Mouse (Mus musculus) heart, embryonic 11.5 days (tissue): ENCODE results near the gene Slc45a1. TPM values are rescaled to one million over a fixed set of nuclear protein-coding genes. Genes with fewer than 3 reads are reported as not detected.

ENCODE experiments used
- ATAC-seq: fragments of 200-750 bp; cut with Nextera tagmentation; replicated peaks from 2 replicates; pipeline ENCODE4 v1.8.0; 2017; ENCODE audit warnings: moderate library complexity; ENCODE audit not compliant: insufficient number of reproducible peaks, low FRiP score, low TSS enrichment
- H3K27ac ChIP-seq: fragments of 300-500 bp; sonication (generic); 2 replicates; pipeline ENCODE4 v1.5.1; 2014; ENCODE audit warnings: mild to moderate bottlenecking, low read depth, low read length
- H3K27me3 ChIP-seq: fragments of 300-500 bp; sonication (generic); 2 replicates; pipeline ENCODE4 v1.6.1; 2014; ENCODE audit warnings: mild to moderate bottlenecking, low read length, mixed read lengths; ENCODE audit not compliant: control insufficient read depth, insufficient read depth
- H3K36me3 ChIP-seq: fragments of 300-500 bp; sonication (generic); 2 replicates; pipeline ENCODE4 v1.6.1; 2014; ENCODE audit warnings: mild to moderate bottlenecking, low read length, moderate library complexity, mixed read lengths; ENCODE audit not compliant: control insufficient read depth, insufficient read depth
- H3K4me1 ChIP-seq: fragments of 300-500 bp; sonication (generic); 2 replicates; pipeline ENCODE4 v1.6.1; 2014; ENCODE audit warnings: low read length; ENCODE audit not compliant: control insufficient read depth, insufficient read depth
- H3K4me2 ChIP-seq: fragments of 300-500 bp; sonication (generic); 2 replicates; pipeline ENCODE4 v1.6.1; 2014; ENCODE audit warnings: mild to moderate bottlenecking, moderate library complexity
- H3K4me3 ChIP-seq: fragments of 300-500 bp; sonication (generic); 2 replicates; pipeline ENCODE4 v1.5.1; 2014; ENCODE audit warnings: low read depth, low read length
- H3K9ac ChIP-seq: fragments of 300-500 bp; sonication (generic); 2 replicates; pipeline ENCODE4 v1.6.1; 2014; ENCODE audit warnings: mild to moderate bottlenecking, low read depth, low read length, moderate library complexity
- H3K9me3 ChIP-seq: fragments of 300-500 bp; sonication (generic); replicated peaks from 2 replicates; pipeline ENCODE4 v1.6.1; 2016; ENCODE audit warnings: low read length; ENCODE audit not compliant: control insufficient read depth
- WGBS: fragments of 180-500 bp; shearing (Covaris S2); extraction: QIAGEN DNeasy Blood & Tissue Kit; methylation state at CpG from one replicate; pipeline ENCODE4 v1.1.7; 2014; ENCODE audit not compliant: insufficient replicate concordance; 5-methylcytosine and 5-hydroxymethylcytosine counted together
- polyA plus RNA-seq: library from polyadenylated mRNA; unstranded; fragments of >200 nt; fragmentation: Nextera tagmentation; extraction: Ambion mirVana; gene quantifications from 2 replicates; pipeline ENCODE4 v1.2.1, GENCODE M21; 2014

Gene Slc45a1
- polyA plus RNA-seq, 1 experiment from 2014 or later: 0.04 TPM

DNA sequence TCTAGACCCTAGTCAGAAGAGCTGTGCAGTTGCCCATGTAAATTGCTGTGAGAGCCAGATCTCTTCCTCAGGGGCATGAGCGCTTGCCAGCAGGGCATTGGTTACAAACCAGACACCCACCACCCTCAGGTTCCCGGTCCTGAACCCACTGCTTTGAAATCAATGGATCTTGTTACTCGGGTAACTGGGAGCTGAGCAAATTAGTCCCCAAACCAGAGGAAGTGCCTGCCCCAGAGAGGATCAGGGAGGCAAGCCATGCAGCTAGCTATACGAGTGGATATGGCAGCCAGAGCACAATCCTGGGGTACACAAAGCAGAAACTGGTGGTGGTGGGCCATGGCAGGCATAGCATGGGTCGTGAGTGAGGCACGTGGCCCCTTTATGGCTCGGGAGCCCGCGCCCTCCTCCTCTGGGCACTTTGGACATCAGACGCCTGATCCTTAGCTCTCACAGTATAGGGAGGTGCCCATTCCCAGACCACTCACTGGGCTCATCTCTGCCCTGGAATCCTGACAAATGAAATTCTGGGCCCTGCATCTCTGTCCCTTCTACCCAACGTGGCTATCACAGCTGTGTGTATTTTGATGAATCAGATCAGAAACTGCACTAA, 27.7 kb downstream of the Slc45a1 start:
- Histone ChIP-seq H3K27me3 (no peaks in the 10 kb centered on the region), H3K4me2 (no peak overlapping the region), H3K9ac (no peak overlapping the region), H3K9me3 (no peaks in the 10 kb centered on the region), H3K27ac (no peak overlapping the region), H3K4me1 (0 out of 2 replicates have a peak, but pooled peaks cover 2% of the 10 kb centered on the region), H3K4me3 (no peak overlapping the region), H3K36me3 (no peaks in the 10 kb centered on the region)
- 64% methylated on average over 11 of the region's 11 CpGs for whole genome bisulfite sequencing
- ATAC-seq: no peak

DNA sequence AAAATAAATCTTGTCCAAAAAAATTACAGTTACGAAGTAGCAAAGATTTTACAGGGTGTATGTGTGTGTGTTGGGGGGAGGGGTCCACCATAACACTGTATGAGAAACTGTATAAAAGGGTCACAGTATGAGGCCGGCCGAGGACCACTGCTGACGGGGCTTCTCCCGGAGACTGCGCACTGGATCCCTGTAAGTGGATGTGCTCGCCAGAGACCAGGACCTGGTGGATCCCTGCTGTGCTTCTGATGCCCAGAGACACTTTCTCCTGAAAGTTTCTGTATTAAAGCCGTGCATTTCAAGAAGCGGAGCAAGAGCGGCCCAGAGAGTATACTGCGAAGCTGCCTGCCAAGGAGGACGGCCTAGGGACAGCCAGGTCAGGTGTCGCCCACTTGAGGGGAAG, 29.3 kb downstream of the Slc45a1 start:
- ATAC-seq: no peak
- Histone ChIP-seq H3K36me3 (peaks cover 11% of the 10 kb centered on the region), H3K4me3 (no peak overlapping the region), H3K9me3 (no peaks in the 10 kb centered on the region), H3K4me1 (0 out of 2 replicates have a peak, but pooled peaks cover 2% of the 10 kb centered on the region), H3K4me2 (no peak overlapping the region), H3K9ac (no peak overlapping the region), H3K27ac (no peak overlapping the region), H3K27me3 (no peaks in the 10 kb centered on the region)
- WGBS: 92% methylated on average over 13 of the region's 13 CpGs

DNA sequence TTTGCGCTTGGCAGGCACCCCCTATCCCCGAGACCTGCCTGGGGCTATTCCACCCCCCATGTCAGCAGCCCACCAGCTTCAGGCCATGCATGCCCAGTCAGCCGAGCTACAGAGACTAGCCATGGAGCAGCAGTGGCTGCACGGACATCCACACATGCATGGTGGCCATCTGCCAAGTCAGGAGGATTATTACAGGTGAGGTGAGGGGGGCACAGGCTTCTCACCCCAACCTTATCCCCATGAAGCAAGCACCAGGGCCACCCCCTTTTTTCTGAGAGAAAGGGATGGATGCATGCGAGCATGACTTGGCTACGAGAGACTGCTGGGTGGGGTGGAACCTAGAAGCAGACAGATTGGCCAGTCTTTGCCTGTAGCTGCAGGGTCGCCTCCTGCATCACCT, 33.0 kb downstream of the Slc45a1 start:
- ATAC-seq: no peak
- Histone ChIP-seq H3K27ac (no peak overlapping the region), H3K4me3 (no peak overlapping the region), H3K27me3 (no peaks in the 10 kb centered on the region), H3K9me3 (no peaks in the 10 kb centered on the region), H3K36me3 (peaks cover 44% of the 10 kb centered on the region), H3K9ac (no peak overlapping the region), H3K4me2 (no peak overlapping the region), H3K4me1 (no peaks in the 10 kb centered on the region)
- WGBS: 85% methylated on average over 7 of the region's 7 CpGs

DNA sequence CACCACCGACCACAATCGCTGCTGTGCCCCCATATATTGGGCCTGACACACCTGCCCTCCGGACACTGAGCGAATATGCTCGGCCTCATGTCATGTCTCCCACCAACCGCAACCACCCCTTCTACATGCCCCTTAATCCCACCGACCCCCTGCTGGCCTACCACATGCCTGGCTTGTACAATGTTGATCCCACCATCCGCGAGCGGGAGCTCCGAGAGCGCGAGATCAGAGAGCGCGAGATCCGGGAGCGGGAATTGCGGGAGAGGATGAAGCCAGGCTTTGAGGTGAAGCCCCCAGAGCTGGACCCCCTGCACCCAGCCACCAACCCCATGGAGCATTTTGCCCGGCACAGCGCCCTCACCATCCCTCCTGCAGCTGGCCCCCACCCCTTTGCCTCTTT, 35.1 kb downstream of the Slc45a1 start:
- Histone ChIP-seq H3K27ac (no peak overlapping the region), H3K27me3 (no peaks in the 10 kb centered on the region), H3K4me3 (no peak overlapping the region), H3K4me2 (no peak overlapping the region), H3K36me3 (peaks cover 62% of the 10 kb centered on the region), H3K4me1 (no peaks in the 10 kb centered on the region), H3K9ac (no peak overlapping the region), H3K9me3 (no peaks in the 10 kb centered on the region)
- WGBS: 96% methylated on average over 20 of the region's 20 CpGs
- no peak for ATAC-seq

DNA sequence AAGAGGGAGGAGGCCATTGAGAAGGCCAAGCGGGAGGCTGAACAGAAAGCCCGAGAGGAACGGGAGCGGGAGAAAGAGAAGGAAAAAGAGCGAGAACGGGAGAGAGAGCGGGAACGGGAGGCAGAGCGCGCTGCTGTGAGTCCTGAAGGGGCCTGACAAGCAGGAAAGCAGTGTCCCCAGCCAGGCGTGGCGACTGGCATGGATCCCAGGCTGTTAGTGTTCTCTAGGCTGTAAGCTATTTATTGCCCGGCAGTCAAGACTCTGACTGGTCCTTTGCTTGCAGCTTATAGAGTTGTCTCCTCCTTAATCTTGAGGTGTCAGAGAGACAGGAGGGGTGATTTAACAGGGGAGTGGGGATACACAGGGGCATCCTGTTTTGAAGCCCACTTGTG, 35.9 kb downstream of the Slc45a1 start:
- Histone ChIP-seq H3K9ac (no peak overlapping the region), H3K27ac (no peak overlapping the region), H3K4me1 (no peaks in the 10 kb centered on the region), H3K9me3 (no peaks in the 10 kb centered on the region), H3K4me2 (no peak overlapping the region), H3K4me3 (no peak overlapping the region), H3K27me3 (no peaks in the 10 kb centered on the region), H3K36me3 (peaks cover 62% of the 10 kb centered on the region)
- ATAC-seq: no peak
- WGBS: 91% methylated on average over 13 of the region's 13 CpGs

DNA sequence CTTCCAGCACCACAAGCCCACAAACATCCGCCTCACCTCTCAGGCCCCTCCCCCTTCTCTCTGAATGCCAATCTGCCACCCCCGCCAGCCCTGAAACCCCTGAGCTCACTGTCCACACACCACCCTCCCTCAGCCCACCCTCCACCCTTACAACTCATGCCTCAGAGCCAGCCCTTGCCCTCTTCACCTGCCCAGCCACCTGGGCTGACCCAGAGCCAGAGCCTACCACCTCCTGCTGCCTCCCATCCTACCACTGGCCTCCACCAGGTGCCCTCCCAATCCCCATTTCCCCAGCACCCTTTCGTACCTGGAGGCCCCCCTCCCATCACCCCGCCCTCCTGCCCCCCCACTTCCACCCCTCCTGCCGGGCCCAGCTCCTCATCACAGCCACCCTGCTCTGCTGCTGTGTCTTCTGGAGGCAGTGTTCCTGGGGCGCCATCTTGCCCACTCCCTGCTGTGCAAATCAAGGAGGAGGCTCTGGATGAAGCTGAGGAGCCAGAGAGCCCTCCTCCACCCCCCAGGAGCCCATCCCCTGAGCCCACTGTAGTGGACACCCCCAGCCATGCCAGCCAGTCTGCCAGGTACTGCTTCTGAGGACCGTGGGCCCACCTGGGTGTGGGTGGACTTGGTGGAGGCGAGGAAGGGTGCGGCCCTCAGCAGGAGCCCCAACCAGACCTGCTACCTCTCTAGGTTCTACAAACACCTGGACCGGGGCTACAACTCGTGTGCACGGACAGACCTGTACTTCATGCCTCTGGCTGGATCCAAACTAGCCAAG, 36.5 kb downstream of the Slc45a1 start:
- no peak for ATAC-seq
- H3K27ac ChIP-seq: no peak overlapping the region
- WGBS: 91% methylated on average over 12 of the region's 12 CpGs

DNA sequence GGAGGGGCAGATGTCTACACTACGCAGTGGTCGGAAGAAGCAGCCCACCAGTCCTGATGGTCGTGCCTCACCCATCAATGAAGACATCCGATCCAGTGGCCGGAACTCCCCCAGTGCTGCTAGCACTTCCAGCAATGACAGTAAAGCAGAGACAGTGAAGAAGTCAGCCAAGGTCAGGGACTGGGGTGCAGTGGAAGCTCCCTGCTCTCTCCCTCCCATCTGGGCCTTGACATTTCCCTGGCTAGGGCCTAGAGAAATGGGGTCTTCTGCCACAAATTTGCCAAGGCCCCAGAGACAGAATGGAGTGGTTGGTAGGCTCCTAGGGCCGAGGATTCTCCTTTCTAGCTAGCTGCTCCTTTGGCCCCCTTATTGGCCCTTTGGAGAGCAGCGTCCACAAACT, 38.3 kb downstream of the Slc45a1 start:
- no peak overlapping the region for H3K27ac ChIP-seq
- WGBS: 85% methylated on average over 7 of the region's 7 CpGs
- H3K9ac ChIP-seq: no peak overlapping the region
- peaks cover 64% of the 10 kb centered on the region for H3K36me3 ChIP-seq
- H3K4me3 ChIP-seq: no peak overlapping the region
- no peak for ATAC-seq
- H3K9me3 ChIP-seq: no peaks in the 10 kb centered on the region
- no peaks in the 10 kb centered on the region for H3K27me3 ChIP-seq
- no peaks in the 10 kb centered on the region for H3K4me1 ChIP-seq
- H3K4me2 ChIP-seq: no peak overlapping the region

More for the DNA sequence above, 36.5 kb downstream of the Slc45a1 start:
- H3K27me3 ChIP-seq: no peaks in the 10 kb centered on the region
- H3K9ac ChIP-seq: no peak overlapping the region
- peaks cover 67% of the 10 kb centered on the region for H3K36me3 ChIP-seq
- H3K9me3 ChIP-seq: no peaks in the 10 kb centered on the region
- no peaks in the 10 kb centered on the region for H3K4me1 ChIP-seq
- no peak overlapping the region for H3K4me2 ChIP-seq
- H3K4me3 ChIP-seq: no peak overlapping the region

DNA sequence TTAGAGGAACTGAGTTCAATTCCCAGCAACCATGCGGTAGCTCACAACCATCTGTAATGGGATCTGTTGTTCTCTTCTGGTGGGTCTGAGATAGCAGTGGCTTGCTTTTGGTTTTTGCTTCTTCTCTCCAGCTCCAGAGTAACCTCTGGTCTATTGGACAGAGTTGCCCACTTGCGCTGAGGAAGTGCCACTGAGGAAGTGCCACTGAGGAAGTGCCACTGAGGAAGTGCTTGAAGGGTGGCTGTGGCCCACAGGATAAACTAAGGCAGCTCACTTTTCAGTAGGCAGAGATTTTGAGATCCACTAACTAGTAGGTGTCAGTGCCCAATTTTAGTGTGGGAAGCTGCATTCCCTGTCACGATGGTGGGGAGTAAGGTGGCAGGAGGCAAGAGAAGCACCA, 43.3 kb downstream of the Slc45a1 start:
- H3K36me3 ChIP-seq: peaks cover 21% of the 10 kb centered on the region
- H3K9ac ChIP-seq: no peak overlapping the region

More for the DNA sequence above, 43.3 kb downstream of the Slc45a1 start:
- Histone ChIP-seq H3K27ac (no peak overlapping the region), H3K4me3 (no peak overlapping the region), H3K27me3 (no peaks in the 10 kb centered on the region), H3K4me2 (no peak overlapping the region), H3K9me3 (no peaks in the 10 kb centered on the region), H3K4me1 (no peaks in the 10 kb centered on the region)
- whole genome bisulfite sequencing: 97% methylated on average over 3 of the region's 3 CpGs
- ATAC-seq: no peak
